Mouse (Mus musculus): ENCODE measurements around the gene Fhl2.

- TF ChIP-seq CTCF (conservative IDR thresholded peaks at IDR 0.05; ENCODE audit: low read length) = no peak
- no peak for TF ChIP-seq NANOG (IDR thresholded peaks at IDR 0.05; ENCODE audit: borderline replicate concordance, low read length)
- no peak for TF ChIP-seq POU5F1 (IDR thresholded peaks at IDR 0.05; ENCODE audit: borderline replicate concordance, low read length)
Measured at GRCm38 (mm10) chr1:43127196-43127595, 69.6 kb downstream of the Fhl2 start.
